Mouse (Mus musculus) cerebellum, adult 11 months (tissue): ENCODE measurements around the gene Kdm2a.

Source experiments
- DNase-seq: peaks from one replicate; pipeline ENCODE4 v3.0.0; 2022

Gene Kdm2a

DNA sequence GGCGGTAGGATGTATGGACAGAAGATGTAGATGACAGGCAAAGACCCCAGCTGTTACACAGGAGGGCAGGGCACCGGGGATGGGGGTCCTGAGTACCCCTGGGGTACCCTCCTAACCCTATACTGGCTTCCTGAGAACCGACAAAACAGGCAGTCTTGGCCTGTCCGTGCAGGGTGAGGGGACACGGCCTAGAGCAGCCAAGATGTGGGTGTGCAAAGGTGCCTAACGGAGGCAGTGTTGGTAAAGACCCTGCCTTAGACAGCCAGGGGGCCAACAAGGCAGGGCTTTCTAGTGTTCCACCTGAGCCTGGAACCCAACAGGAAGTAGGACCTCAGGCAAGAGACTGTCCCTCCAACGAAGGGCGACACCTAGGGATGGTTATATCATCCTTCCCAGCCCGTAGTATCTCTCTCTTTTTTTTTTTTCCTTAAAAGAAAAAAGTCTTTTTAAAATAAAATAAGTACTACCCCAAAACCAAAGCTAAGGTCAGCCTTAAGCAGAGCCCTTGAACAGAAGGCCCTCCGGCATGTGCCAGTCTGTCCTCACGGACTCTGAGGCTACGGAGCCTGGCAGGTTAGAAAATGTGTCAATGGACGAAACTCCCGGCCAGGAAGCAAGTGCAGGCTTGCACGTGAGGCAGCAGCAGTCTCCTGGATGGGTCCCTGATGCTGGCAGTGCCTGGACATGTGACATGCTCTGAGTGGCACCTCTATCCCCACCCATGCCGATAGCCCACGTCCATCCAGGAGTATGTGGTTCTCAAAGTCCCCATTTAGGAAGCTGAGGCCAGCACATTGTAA lies 99.6 kb downstream of the Kdm2a start:
- DNase-seq, result no peak

DNA sequence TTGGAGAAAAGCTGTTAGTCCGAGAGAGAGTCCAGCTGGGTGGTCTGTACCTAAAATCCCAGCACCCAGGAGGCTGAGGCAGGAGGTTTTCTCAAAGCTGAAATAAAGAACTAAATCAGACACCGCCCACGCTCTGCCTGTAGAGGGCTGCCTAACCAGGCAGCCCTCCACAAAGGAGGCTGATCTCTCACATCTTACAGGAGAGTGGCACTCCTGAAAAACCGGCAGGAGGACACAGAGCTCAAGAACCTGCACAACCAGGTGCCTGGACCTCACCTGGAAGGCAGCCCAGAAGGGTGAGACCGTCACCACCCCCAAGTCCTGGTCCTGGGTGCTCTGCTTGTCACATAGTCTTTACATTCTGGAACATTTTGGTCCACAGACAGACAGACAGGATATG lies 100.2 kb downstream of the Kdm2a start:
- DNase-seq, result no peak

DNA sequence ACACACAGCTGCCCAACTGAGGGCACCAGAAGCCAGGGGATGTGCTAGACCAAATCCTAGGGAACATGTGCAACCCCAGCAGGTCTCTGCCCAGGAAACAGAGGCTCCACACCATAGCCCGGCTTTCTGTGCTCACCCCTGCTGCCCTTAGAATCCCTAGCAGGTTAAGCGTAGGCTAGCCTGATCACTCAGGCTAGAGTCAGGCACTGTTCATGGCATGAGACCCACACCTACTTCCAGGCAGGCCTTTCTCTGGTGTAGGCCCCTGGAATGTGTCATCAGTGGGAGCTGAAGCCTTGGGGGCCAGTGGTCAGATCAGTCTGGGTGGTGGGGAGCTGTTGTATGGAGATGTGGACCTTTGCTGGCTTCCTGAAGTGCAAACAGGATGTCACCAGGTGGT lies 101.5 kb downstream of the Kdm2a start:
- DNase-seq, result no peak

DNA sequence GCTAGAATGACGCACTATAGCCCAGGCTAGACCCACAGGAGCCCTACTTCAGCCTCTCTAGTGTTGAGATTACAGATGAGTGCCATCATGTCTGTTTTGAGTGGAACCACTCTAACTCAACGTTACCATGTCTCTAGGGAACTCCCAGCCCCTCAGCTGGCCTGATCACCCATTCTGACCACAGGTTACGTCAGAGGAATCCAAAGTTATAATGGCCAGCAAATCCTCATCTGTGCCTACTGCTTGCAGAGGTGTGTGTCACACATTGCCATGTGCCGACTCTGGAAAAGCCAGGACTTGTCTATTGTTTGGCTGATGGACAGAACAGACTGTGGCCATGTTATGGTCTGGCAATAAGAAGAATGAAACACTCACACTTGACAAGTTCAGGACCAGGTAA lies 102.7 kb downstream of the Kdm2a start:
- no peak for DNase-seq

DNA sequence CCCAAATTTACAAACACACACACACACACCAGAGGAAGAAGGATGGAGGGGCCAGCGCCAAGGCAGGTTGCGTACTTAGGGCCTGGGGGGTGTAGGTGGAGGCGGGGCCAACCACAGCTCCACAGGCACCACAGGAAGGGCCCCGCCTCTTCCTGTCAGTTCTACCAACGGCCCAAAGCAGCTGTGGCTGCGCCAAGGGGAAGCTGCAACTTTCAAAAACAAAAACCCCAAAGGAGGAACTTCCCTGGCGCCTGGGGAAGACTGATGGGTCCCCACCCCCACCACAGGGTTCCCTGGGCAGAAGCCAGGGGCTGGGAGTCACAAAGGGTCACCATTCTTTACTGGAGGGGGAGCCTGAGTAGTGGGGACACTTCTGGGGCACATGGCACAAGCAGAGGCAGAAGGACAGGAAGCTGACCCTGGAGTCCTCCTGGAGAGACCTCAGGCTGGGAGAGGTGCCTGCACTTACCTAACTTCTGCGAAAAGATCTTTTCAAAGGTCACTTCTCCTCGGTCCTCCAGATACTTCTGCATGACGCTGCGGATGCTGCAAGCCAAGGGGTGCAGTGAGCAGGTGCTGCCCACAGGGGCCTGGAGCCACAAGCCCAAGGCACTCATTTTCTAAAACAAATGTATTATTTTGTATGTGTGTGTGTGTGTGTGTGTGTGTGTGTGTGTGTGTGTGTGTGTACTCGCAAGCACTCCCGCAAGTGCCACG lies 103.5 kb downstream of the Kdm2a start:
- DNase-seq, result no peak

DNA sequence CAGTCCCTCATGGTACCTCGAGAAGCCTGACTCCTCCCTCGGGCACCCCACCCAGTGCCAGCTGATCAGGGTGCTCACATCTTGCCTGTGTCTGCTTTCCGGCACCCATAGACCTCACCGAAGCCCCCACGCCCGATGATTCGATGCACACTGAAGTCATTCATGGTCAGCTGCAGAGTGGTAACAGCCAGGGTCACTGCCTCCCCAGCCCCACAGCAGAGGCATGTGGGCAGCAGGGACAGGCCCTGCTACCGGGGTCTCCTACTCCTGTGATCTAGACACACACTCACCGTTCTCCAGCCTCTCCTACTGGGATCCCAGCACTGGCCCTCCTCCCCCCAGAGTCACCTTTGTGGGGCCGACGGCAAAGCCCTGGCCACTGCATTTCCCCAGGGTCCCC lies 106.9 kb downstream of the Kdm2a start:
- no peak for DNase-seq

DNA sequence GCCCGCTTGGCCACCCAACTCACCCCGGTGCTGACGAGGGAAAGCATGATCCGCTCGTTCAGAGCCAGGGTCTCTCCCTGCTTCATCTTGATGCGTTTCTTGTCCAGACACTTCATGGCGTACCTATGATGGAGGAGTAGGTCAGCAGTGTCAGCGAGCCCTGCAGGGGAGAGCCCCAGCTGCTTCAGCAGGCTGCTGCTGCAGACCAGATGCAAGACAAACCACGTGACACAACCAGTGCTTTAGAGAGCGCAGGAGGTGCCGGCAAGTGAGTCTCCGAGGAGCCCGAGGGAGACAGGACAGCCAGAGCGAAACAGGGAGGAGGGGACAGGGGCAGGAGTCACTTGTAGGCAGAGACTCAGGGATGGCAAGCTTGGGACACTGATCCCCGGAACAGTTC lies 107.3 kb downstream of the Kdm2a start:
- DNase-seq, result no peak

DNA sequence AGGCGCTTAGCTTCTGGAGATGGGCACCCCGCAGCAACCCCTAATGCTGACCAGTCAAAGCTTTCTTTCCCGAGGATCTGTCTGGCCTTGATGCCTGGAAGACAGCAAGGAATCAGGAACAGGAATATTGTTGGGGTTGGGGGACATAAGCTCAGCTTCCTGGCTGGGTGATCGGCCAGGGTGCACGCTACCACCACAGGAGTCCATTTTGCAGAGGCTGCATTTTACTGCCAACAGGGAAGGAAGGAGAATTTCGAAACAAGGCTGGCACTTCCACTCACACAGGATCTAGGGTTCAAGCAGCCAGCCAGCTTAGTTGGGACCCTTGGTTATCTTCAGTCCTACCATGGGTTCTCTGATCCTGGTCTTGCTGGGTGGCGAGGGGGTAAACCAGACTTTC lies 114.4 kb downstream of the Kdm2a start:
- no peak for DNase-seq

DNA sequence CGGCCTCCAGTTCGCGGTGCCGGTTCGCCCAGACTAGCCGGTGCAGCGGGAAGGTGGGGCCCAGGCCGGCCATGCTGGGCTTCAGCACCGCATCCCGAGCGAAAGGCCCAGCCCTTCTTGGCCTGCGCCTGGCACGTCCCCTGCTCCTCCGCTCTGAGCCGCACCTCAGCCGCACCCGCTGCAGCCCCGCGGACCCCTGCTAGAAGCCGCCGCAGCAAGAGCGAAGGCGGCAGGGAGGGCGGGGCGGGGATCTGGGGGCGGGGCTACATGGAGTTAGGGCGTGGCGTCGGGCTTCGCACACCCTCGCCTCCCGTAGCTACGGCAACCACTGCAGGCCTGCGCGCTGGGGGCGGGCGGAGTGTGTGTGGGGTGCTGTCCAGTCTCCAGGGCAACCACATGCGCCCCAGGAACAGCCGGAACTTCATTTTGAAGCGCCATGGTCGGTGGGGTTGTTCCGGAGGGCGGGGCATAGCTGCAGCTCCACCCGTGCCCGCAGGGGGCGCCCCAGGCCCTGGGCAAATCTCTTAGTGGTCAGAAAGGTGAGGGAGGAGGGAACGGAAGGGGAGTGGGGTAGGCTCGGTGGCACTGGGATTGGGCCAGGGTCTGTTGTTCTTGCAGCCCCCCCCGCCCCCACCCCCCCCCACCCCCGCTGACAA lies 115.1 kb downstream of the Kdm2a start, which contains the start of gene Ankrd13d:
TSS of gene Ankrd13d (minus strand) at position 240 of the 656 bp plus-strand sequence.
- DNase-seq, result peak; percentile 82

DNA sequence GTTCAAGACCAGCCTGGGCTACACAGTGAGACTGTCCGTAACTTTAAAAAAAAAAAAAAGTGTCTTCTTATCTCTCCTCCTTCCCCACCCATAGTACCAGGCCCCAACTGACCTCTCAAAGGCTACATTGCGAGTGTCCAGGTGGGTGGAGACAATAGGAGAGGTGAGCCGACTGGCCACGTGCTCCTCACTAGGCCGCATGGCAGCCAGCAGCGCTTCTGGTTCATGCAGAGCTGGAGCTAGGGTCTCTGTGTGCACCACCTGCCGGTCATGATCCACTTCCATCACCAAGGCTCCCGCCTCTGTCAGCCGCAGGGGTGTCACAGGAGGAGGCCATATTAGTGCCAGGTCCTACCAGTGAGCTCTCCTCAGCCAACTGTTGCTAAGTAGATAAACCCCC lies 117.7 kb downstream of the Kdm2a start:
- no peak for DNase-seq

DNA sequence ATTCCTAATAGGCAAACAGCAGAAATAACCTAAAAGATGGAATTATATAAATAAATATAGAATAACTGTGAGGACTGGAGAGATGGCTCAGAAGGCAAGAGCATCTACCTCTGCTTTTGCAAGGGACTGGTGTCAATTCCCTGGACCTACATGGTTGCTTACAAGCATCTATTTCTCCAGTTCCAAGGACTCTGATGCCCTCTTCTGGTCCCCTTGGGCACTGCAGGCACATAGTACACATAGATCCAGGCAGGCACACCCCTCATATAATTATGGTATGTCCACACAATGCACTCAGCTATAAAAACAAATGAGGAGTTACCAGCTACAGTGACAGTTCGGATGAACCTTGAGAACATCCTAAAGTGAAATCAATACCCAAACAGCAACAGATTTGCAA lies 118.6 kb downstream of the Kdm2a start:
- no peak for DNase-seq

DNA sequence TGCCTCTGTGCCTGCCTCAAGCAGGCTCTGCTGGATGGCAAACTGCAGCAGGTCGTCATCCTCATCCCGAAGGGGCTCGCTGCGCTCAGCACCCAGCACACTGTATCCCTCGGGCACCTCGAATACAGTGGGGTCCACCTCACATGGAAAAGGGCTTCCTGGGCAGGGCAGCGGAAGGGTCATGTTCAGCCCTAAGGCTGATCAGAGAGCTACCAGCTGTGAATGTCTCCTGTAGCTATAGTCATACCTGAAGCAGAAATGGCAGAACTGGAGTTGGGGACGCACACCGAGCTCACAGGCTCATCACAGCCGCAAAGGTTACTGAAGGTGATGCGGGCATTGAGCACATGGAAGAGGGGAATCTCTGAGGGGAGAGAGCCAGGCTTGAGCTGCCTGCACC lies 127.1 kb downstream of the Kdm2a start:
- no peak for DNase-seq

DNA sequence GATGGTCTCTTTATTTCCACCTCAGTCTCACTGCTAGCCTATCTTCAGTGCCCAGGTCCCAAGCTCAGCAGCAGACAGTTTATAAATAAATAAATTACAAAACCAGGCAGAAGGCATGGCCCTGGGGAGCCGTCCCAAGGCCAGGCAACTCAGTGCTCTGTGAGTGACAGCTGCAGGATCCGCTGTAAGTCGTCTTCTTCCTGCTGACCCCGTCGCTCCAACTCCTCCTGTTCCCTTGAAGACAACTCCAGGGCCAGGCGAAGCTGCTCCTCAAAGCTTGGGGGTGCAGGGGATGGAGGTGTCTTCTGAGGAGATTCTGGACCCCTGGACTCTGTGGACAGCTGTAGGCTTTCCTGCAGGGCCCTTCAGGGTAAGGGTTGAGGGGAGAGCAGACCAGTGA lies 127.9 kb downstream of the Kdm2a start:
- peak; percentile 23 for DNase-seq

DNA sequence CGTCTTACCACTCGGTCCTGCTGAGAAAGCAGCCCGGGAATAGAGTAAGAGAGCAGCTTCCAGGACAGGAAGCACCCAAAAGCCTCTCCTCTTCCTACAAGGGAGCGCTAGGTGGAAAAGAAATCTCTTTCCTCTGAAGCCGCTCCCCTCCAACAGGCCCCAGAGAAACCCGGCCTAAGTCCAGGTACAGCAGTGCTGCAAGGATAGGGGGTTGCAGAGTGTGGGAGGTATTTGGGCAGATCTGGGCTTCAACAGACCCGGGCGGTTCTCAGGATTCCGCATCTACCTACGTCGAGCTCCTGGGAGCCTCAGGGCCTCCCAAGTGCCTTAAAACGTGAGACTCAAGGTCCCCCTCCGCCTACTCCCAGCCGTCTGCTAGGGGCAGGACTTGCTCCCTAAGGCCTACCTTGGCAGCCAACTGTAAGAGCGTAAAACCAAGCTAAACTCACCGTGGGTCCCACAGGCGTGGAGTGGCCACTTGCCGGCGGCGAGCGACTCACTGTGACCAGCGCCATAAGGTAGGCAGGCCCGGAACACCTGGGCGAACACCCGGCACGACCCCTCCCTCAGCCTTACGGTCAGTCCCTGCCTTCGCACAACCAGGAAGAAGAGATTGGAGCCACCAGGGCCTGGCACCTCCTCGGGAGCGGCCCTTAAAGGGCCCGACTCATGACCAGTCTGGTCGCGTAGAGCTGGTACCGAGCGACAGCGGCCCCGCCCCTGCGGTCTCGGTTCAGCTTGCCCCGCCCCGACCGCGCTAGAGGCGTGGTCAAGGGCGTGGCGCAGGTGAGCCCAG lies 129.3 kb downstream of the Kdm2a start, which contains the start of gene Ssh3:
TSS of gene Ssh3 (minus strand) at position 615 of the 796 bp plus-strand sequence.
- peak; percentile 80 for DNase-seq

DNA sequence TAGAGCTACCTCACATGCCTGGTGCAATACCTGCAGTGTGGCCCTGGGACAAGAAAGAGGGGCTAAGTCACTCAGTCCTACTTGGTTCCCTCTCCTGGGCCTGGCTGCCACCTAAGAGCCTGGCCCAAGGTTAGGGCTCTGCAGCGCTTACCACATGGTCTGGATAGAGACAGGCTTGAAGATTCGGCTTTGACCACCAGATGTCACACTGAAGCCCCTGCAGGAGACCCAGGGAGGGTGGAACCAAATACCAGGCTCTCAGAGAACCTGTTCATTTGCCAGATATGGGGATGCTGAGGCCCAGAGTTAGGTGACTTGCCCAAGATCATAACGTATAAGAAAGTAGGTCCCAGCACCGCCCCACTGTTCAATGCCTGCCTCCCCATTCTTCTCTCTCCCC lies 132.1 kb downstream of the Kdm2a start:
- DNase-seq, result no peak
